Mouse (Mus musculus) heart, embryonic 15.5 days (tissue): ENCODE results near the gene Sprr2a2. TPM values are rescaled to one million over a fixed set of nuclear protein-coding genes. Genes with fewer than 3 reads are reported as not detected.
"Not testable (repeated sequence)": the region's sequence is repeated elsewhere in the genome, so short reads cannot be mapped to it uniquely, and the experiment has no call there.

Experiments used
- ATAC-seq: fragments of 200-750 bp; cut with Nextera tagmentation; replicated peaks from 2 replicates; pipeline ENCODE4 v1.8.0; 2017; ENCODE audit warnings: low read depth, moderate TSS enrichment; ENCODE audit not compliant: insufficient number of reproducible peaks, insufficient read depth, low FRiP score
- H3K27ac ChIP-seq: fragments of 300-500 bp; sonication (generic); 2 replicates; pipeline ENCODE4 v1.5.1; 2015; ENCODE audit warnings: mild to moderate bottlenecking, inconsistent platforms
- H3K27me3 ChIP-seq: fragments of 300-500 bp; sonication (generic); 2 replicates; pipeline ENCODE4 v1.6.1; 2015; ENCODE audit warnings: inconsistent platforms
- H3K36me3 ChIP-seq: fragments of 300-500 bp; sonication (generic); 2 replicates; pipeline ENCODE4 v1.6.1; 2015; ENCODE audit warnings: mild to moderate bottlenecking, inconsistent platforms
- H3K4me1 ChIP-seq: fragments of 300-500 bp; sonication (generic); replicated peaks from 2 replicates; pipeline ENCODE4 v1.6.1; 2015; ENCODE audit warnings: inconsistent platforms
- H3K4me2 ChIP-seq: fragments of 300-500 bp; sonication (generic); 2 replicates; pipeline ENCODE4 v1.6.1; 2015; ENCODE audit warnings: inconsistent platforms, mild to moderate bottlenecking, moderate library complexity
- H3K4me3 ChIP-seq: fragments of 300-500 bp; sonication (generic); 2 replicates; pipeline ENCODE4 v1.5.1; 2015; ENCODE audit warnings: mild to moderate bottlenecking, inconsistent platforms
- H3K9ac ChIP-seq: fragments of 300-500 bp; sonication (generic); 2 replicates; pipeline ENCODE4 v1.6.1; 2015; ENCODE audit warnings: mild to moderate bottlenecking, inconsistent platforms
- H3K9me3 ChIP-seq: fragments of 300-500 bp; sonication (generic); replicated peaks from 2 replicates; pipeline ENCODE4 v1.6.1; 2016; ENCODE audit warnings: inconsistent platforms
- WGBS: fragments of 180-500 bp; shearing (Covaris S2); methylation state at CpG from one replicate; pipeline ENCODE4 v1.1.7; 2015; ENCODE audit warnings: mixed read lengths; 5-methylcytosine and 5-hydroxymethylcytosine counted together
- polyA plus RNA-seq: library from polyadenylated mRNA; unstranded; fragments of >200 nt; fragmentation: Nextera tagmentation; extraction: Ambion mirVana; gene quantifications from 2 replicates; pipeline ENCODE4 v1.2.1, GENCODE M21; 2015

The Sprr2a2 gene
- polyA plus RNA-seq, 1 experiment from 2014 or later: 6.6 TPM

GRCm38 (mm10) chr3:92238736-92239135 lies 23.0 kb downstream of the Sprr2a2 start:
- not testable (repeated sequence) for H3K36me3 ChIP-seq, H3K4me1 ChIP-seq, H3K27ac ChIP-seq, H3K4me3 ChIP-seq, H3K27me3 ChIP-seq, H3K9ac ChIP-seq, H3K9me3 ChIP-seq, ATAC-seq, H3K4me2 ChIP-seq

DNA sequence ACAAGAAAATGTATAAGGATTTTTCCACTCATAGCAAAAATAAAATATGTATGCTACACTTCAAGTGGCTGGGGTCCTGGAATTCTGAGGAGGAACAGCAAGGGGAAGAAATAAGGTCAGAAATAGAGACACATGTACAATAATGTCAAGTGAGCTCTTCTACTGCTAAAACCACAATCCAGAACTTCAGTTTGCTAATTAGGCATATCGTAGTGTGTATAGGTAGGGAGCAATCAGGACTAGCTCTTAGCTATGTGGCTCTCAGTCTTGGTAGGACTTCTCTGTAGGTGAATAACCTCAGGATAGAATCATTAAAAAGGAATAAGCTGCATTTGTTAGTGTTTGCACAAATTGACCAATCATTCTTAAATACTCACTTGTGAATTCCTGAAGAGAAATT lies 23.5 kb downstream of the Sprr2a2 start:
- ATAC-seq, H3K27me3 ChIP-seq, H3K4me2 ChIP-seq, H3K4me1 ChIP-seq, H3K9me3 ChIP-seq, H3K9ac ChIP-seq, H3K36me3 ChIP-seq, H3K4me3 ChIP-seq, H3K27ac ChIP-seq: not testable (repeated sequence)
- no CpG with 5 or more reads among the region's 1 CpGs for WGBS

GRCm38 (mm10) chr3:92244833-92245232 lies 29.1 kb downstream of the Sprr2a2 start:
- not testable (repeated sequence) for ATAC-seq, H3K4me2 ChIP-seq, H3K36me3 ChIP-seq, H3K9ac ChIP-seq, H3K4me3 ChIP-seq, H3K27me3 ChIP-seq, H3K27ac ChIP-seq, H3K9me3 ChIP-seq, H3K4me1 ChIP-seq

DNA sequence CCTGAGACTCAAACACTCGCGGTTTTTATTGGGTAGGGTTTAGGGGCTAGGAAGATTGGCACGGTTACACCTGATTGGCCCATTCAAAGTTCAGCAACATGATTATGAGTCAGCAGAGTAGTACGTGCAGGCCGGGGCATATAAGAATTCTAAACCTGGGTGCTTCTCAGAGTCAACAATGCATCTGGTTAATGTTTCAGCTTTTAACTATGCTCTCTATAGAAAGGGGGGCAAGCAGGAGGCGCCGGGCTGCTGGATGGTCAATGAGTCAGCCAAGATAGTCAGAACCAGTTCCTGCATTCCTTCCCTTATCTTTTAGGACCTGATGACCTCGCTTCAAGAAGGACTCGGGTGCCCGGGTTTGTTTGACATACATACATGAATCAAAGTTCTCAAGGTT lies 30.5 kb downstream of the Sprr2a2 start:
- not testable (repeated sequence) for H3K9ac ChIP-seq, H3K9me3 ChIP-seq, H3K4me2 ChIP-seq, H3K36me3 ChIP-seq, H3K27me3 ChIP-seq, H3K4me1 ChIP-seq, H3K27ac ChIP-seq, H3K4me3 ChIP-seq
- ATAC-seq: peak; percentile 18; the same call in 1 of the 2 replicates
- WGBS: no CpG with 5 or more reads among the region's 10 CpGs

GRCm38 (mm10) chr3:92248494-92248893 lies 32.8 kb downstream of the Sprr2a2 start:
- not testable (repeated sequence) for H3K27me3 ChIP-seq, H3K27ac ChIP-seq, H3K4me3 ChIP-seq, H3K9me3 ChIP-seq, H3K9ac ChIP-seq, H3K4me2 ChIP-seq, H3K36me3 ChIP-seq, ATAC-seq, H3K4me1 ChIP-seq

GRCm38 (mm10) chr3:92250450-92250849 lies 34.7 kb downstream of the Sprr2a2 start:
- H3K36me3 ChIP-seq, H3K4me2 ChIP-seq, H3K4me3 ChIP-seq, H3K9ac ChIP-seq, H3K4me1 ChIP-seq, H3K9me3 ChIP-seq, H3K27ac ChIP-seq, ATAC-seq, H3K27me3 ChIP-seq: not testable (repeated sequence)
- WGBS: 94% methylated on average over 2 of the region's 2 CpGs

- not testable (repeated sequence) for H3K4me1 ChIP-seq, ATAC-seq
- no CpG with 5 or more reads among the region's 8 CpGs for WGBS
These were observed 38.1 kb downstream of the Sprr2a2 start for GRCm38 (mm10) chr3:92253860-92254259.

DNA sequence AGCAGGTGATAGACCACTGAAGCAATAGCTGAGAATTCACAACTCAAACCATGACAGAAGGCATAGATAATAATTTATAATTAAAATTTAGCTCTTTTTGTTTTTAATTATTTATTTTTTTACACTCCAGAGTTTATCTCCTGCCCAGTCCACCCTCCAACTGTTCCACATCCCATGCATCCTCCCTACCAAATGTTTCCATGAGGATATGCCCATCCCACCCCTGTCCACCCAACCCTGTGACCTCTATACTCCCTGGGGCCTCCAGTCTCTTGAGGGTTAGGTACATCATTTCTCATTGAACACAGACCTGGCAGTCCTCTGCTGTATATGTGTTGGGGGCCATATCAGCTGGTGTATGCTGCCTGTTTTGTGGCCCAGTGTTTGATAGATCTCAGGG lies 42.8 kb downstream of the Sprr2a2 start:
- H3K9ac ChIP-seq, H3K27ac ChIP-seq, H3K4me3 ChIP-seq, H3K9me3 ChIP-seq, H3K4me1 ChIP-seq, H3K27me3 ChIP-seq, ATAC-seq, H3K36me3 ChIP-seq, H3K4me2 ChIP-seq: not testable (repeated sequence)

More at GRCm38 (mm10) chr3:92253860-92254259, 38.1 kb downstream of the Sprr2a2 start:
- H3K36me3 ChIP-seq, H3K4me3 ChIP-seq, H3K27me3 ChIP-seq, H3K9me3 ChIP-seq, H3K4me2 ChIP-seq, H3K9ac ChIP-seq, H3K27ac ChIP-seq: not testable (repeated sequence)

- H3K4me3 ChIP-seq, ATAC-seq, H3K27ac ChIP-seq, H3K9me3 ChIP-seq, H3K9ac ChIP-seq, H3K4me1 ChIP-seq, H3K27me3 ChIP-seq, H3K36me3 ChIP-seq, H3K4me2 ChIP-seq: not testable (repeated sequence)
- WGBS: no CpG with 5 or more reads among the region's 2 CpGs
These were observed 47.7 kb downstream of the Sprr2a2 start for GRCm38 (mm10) chr3:92263462-92263861.

GRCm38 (mm10) chr3:92271414-92271985 lies 55.8 kb downstream of the Sprr2a2 start:
- not testable (repeated sequence) for H3K27ac ChIP-seq, H3K4me1 ChIP-seq, H3K9ac ChIP-seq, H3K27me3 ChIP-seq, H3K9me3 ChIP-seq, H3K36me3 ChIP-seq, H3K4me3 ChIP-seq, H3K4me2 ChIP-seq
- ATAC-seq: peak; percentile 31; the same call in 1 of the 2 replicates
- no CpG with 5 or more reads among the region's 4 CpGs for WGBS

GRCm38 (mm10) chr3:92273504-92273903 lies 57.8 kb downstream of the Sprr2a2 start:
- ATAC-seq: not testable (repeated sequence)

DNA sequence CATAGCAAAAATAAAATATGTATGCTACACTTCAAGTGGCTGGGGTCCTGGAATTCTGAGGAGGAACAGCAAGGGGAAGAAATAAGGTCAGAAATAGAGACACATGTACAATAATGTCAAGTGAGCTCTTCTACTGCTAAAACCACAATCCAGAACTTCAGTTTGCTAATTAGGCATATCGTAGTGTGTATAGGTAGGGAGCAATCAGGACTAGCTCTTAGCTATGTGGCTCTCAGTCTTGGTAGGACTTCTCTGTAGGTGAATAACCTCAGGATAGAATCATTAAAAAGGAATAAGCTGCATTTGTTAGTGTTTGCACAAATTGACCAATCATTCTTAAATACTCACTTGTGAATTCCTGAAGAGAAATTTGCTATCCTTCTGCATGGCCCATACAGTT lies 58.3 kb downstream of the Sprr2a2 start:
- H3K9ac ChIP-seq, H3K4me2 ChIP-seq, H3K27ac ChIP-seq, H3K36me3 ChIP-seq, ATAC-seq, H3K4me3 ChIP-seq, H3K27me3 ChIP-seq, H3K4me1 ChIP-seq, H3K9me3 ChIP-seq: not testable (repeated sequence)
- no CpG with 5 or more reads among the region's 1 CpGs for WGBS

More at GRCm38 (mm10) chr3:92273504-92273903, 57.8 kb downstream of the Sprr2a2 start:
- not testable (repeated sequence) for H3K27me3 ChIP-seq, H3K9ac ChIP-seq, H3K36me3 ChIP-seq, H3K4me1 ChIP-seq, H3K9me3 ChIP-seq, H3K27ac ChIP-seq, H3K4me2 ChIP-seq, H3K4me3 ChIP-seq

- H3K9me3 ChIP-seq, H3K4me2 ChIP-seq, ATAC-seq, H3K27ac ChIP-seq, H3K4me1 ChIP-seq, H3K9ac ChIP-seq, H3K27me3 ChIP-seq, H3K4me3 ChIP-seq, H3K36me3 ChIP-seq: not testable (repeated sequence)
These were observed 63.9 kb downstream of the Sprr2a2 start for GRCm38 (mm10) chr3:92279663-92280062.
